Mouse (Mus musculus): ENCODE data around the gene Dlat. TPM values are rescaled to one million over a fixed set of nuclear protein-coding genes. Genes with fewer than 3 reads are reported as not detected.
"Not testable (repeated sequence)": the region's sequence is repeated elsewhere in the genome, so short reads cannot be mapped to it uniquely, and the experiment has no call there.

The Dlat gene
- polyA plus RNA-seq, 1 experiment from 2014 or later = 51.9 TPM

DNA sequence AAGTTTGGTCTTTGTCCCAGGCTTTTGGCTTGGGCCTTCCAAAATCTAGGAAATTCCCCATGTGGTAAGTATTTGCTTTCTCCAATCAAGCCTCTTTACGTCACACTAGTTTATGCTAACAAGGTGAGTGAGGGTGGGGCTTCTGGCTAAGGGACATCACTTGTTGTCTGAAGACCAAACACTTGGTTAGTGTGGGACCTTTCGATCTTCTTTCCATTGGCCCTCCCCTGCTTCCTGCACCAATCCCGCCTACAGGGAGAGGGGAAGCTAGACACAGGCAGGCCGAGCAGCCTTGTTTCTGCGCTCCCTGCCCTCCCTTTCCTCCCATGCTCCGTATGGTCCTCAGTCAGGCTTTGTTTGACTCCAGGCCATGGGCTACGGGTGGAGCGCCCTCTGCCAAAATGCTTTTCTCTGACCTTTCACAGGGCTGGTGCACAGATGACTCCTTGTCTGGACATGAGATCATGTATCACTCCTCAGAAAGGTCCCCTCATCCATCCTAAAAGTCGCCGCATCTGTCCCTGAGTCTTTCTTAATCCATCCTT is 12.7 kb downstream of the Dlat start:
- Histone ChIP-seq H3K4me1 (no peaks in the 10 kb centered on the region), H3K4me2 (no peak overlapping the region), H3K27me3 (replicated peaks) (no peaks in the 10 kb centered on the region), H3K9me3 (no peaks in the 10 kb centered on the region), H3K27ac (no peak overlapping the region), H3K36me3 (replicated peaks) (peaks cover 69% of the 10 kb centered on the region), H3K9ac (no peak overlapping the region), H3K4me3 (no peak overlapping the region)
- WGBS = 83% methylated on average over 10 of the region's 10 CpGs
- ATAC-seq (replicated peaks) = no peak

DNA sequence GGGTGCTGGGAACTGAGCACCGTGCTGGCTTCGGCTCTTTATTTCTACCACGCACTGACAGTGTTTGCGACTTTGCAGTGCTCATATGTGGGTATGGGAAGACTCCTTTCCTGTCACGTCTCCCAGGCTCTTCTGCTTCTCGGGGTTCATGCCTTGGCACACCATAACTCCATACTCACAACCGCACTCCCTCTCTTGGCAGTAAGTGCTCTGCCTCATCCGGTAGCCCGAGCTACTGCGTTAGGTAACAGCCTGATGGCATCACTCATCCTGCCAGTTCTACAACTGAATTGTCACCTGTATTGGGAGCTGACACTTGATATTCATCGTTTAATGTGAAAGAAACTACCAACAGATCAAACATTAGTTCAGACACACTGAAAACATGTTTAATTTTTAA is 25.3 kb downstream of the Dlat start:
- peaks cover 44% of the 10 kb centered on the region for H3K36me3 ChIP-seq (replicated peaks)
- no peak overlapping the region for H3K4me2 ChIP-seq
- H3K4me3 ChIP-seq = no peak overlapping the region
- no peak for ATAC-seq (replicated peaks)
- no peak overlapping the region for H3K27ac ChIP-seq
- WGBS = 96% methylated on average over 11 of the region's 11 CpGs
- no peak overlapping the region for H3K9ac ChIP-seq
- no peaks in the 10 kb centered on the region for H3K4me1 ChIP-seq
- H3K27me3 ChIP-seq (replicated peaks) = no peaks in the 10 kb centered on the region
- H3K9me3 ChIP-seq = no peaks in the 10 kb centered on the region

- no peak overlapping the region for H3K4me3 ChIP-seq
- no peaks in the 10 kb centered on the region for H3K4me1 ChIP-seq
- H3K36me3 ChIP-seq (replicated peaks) = peaks cover 32% of the 10 kb centered on the region
- H3K27me3 ChIP-seq (replicated peaks) = no peaks in the 10 kb centered on the region
- H3K27ac ChIP-seq = no peak overlapping the region
- ATAC-seq (replicated peaks) = no peak
- no peaks in the 10 kb centered on the region for H3K9me3 ChIP-seq
- WGBS = 64% methylated on average over 2 of the region's 2 CpGs
- no peak overlapping the region for H3K9ac ChIP-seq
- no peak overlapping the region for H3K4me2 ChIP-seq
Measured at GRCm38 (mm10) chr9:50633059-50633458, 26.5 kb downstream of the Dlat start.

- ATAC-seq (replicated peaks) = no peak
- Histone ChIP-seq H3K4me1 (no peaks in the 10 kb centered on the region), H3K9me3 (no peaks in the 10 kb centered on the region), H3K4me3 (no peak overlapping the region), H3K27me3 (replicated peaks) (no peaks in the 10 kb centered on the region), H3K9ac (no peak overlapping the region), H3K4me2 (no peak overlapping the region), H3K27ac (no peak overlapping the region), H3K36me3 (replicated peaks) (peaks cover 25% of the 10 kb centered on the region)
- WGBS = 84% methylated on average over 6 of the region's 6 CpGs
Measured at GRCm38 (mm10) chr9:50632016-50632688, 27.4 kb downstream of the Dlat start.

- H3K4me2 ChIP-seq; H3K4me3 ChIP-seq; H3K4me1 ChIP-seq; H3K27ac ChIP-seq; H3K9ac ChIP-seq; ATAC-seq (replicated peaks); H3K27me3 ChIP-seq (replicated peaks); H3K9me3 ChIP-seq: not testable (repeated sequence)
- WGBS = 92% methylated on average over 6 of the region's 8 CpGs
- peaks cover 16% of the 10 kb centered on the region for H3K36me3 ChIP-seq (replicated peaks)
Measured at GRCm38 (mm10) chr9:50630903-50631302, 28.7 kb downstream of the Dlat start.

- peak overlapping the region; percentile 82 for H3K4me2 ChIP-seq
- peak; percentile 43; the same call in 1 of the 2 replicates for ATAC-seq (replicated peaks)
- WGBS = 62% methylated on average over 9 of the region's 9 CpGs
- peaks cover 19% of the 10 kb centered on the region for H3K4me1 ChIP-seq
- H3K4me3 ChIP-seq = peak overlapping the region; percentile 71
- no peaks in the 10 kb centered on the region for H3K27me3 ChIP-seq (replicated peaks)
- no peak overlapping the region for H3K27ac ChIP-seq
- H3K9me3 ChIP-seq = no peaks in the 10 kb centered on the region
- H3K36me3 ChIP-seq (replicated peaks) = peaks cover 20% of the 10 kb centered on the region
- no peak overlapping the region for H3K9ac ChIP-seq
Measured at GRCm38 (mm10) chr9:50617794-50618330, 41.7 kb downstream of the Dlat start.

DNA sequence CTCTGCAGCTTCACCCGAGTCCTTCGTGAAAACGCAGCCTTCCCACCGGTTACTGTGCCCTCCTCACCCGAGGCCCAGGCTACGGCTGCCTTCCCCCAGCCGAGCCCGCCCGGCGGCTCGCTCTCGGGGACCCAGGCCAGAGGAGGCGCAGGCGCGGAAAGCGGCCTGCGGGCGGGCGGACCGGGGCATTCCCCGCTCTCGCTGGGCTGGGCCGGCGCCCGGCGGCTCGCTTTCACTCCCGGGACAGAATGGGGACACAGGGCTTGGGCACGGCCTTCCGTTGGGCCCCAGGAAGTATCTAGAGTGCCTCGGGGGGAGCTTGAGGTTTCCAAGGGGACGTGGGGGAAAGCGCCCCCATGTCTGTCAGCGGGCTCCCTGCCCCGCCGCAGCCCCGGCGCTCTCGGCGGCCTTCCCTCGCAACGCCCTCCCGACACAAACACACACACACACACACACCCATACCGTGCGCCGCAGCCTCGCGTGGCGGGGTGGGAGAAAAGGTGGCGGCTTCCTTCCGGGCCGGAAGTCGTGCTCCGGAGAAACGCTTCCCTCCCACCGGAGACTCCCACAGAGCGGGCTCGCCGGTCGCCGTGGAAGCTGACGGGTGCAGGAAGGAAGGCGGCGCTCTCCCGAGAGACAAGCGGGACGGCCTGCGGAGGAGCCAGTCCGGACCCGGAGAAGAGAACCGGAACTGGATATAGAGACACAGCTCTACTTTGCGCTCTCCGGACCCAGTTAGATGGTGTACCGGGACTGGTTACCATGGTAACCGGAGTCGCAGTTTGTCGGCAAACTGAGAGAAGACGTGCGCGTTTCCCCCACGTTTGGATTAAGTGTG is 42.6 kb downstream of the Dlat start, which contains the start of the genes Pih1d2 and Nkapd1:
Gene Pih1d2, plus strand, starts transcription at position 556 of the 838 bp plus-strand sequence.
Gene Nkapd1, minus strand, starts transcription at position 699 of the 838 bp plus-strand sequence.
- ATAC-seq (replicated peaks) = peak; percentile 96
- Histone ChIP-seq H3K9me3 (no peaks in the 10 kb centered on the region), H3K4me3 (peak within 1 kb of the TSS; percentile 71), H3K4me1 (peaks cover 19% of the 10 kb centered on the region), H3K9ac (peak within 1 kb of the TSS; percentile 85), H3K27me3 (replicated peaks) (no peaks in the 10 kb centered on the region), H3K36me3 (replicated peaks) (peaks cover 26% of the 10 kb centered on the region), H3K27ac (peak within 1 kb of the TSS; percentile 97), H3K4me2 (peak within 1 kb of the TSS; percentile 82)
- under 1% methylated on average over 81 of the region's 81 CpGs for WGBS

DNA sequence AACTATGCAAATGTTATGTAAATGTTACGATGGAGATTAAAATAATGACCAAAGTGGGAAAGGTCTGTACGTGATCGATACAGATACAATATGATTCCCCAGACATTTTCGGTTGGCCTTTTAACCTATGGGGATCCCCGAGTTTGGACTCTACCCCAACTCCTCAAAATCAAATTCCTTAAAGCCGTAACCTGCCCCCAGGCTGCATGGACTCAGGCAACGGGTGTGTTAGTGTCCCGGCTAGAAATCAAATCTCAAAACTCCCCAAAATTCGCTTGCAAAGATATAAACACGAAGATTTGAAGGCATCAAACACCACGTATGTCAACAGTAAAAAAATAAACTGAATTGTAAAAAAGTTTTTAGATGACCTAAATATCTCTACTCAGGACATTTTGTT is 43.4 kb downstream of the Dlat start:
- H3K9ac ChIP-seq = peak overlapping the region; percentile 85
- peak overlapping the region; percentile 82 for H3K4me2 ChIP-seq
- 41% methylated on average over 11 of the region's 11 CpGs for WGBS
- no peaks in the 10 kb centered on the region for H3K27me3 ChIP-seq (replicated peaks)
- H3K27ac ChIP-seq = no peak overlapping the region
- peaks cover 19% of the 10 kb centered on the region for H3K4me1 ChIP-seq
- H3K9me3 ChIP-seq = no peaks in the 10 kb centered on the region
- peak overlapping the region; percentile 71 for H3K4me3 ChIP-seq
- peaks cover 32% of the 10 kb centered on the region for H3K36me3 ChIP-seq (replicated peaks)
- ATAC-seq (replicated peaks) = no peak

GRCm38 (mm10) chr9:50612115-50612514 is 47.5 kb downstream of the Dlat start:
- no peak overlapping the region for H3K4me3 ChIP-seq
- H3K9me3 ChIP-seq = no peaks in the 10 kb centered on the region
- H3K9ac ChIP-seq = no peak overlapping the region
- H3K4me2 ChIP-seq = no peak overlapping the region
- H3K4me1 ChIP-seq = peaks cover 14% of the 10 kb centered on the region
- H3K27ac ChIP-seq = no peak overlapping the region
- peaks cover 54% of the 10 kb centered on the region for H3K36me3 ChIP-seq (replicated peaks)
- H3K27me3 ChIP-seq (replicated peaks) = no peaks in the 10 kb centered on the region
- 87% methylated on average over 4 of the region's 4 CpGs for WGBS
- ATAC-seq (replicated peaks) = no peak

- Histone ChIP-seq H3K4me3 (peak overlapping the region; percentile 77), H3K36me3 (replicated peaks) (peaks cover 20% of the 10 kb centered on the region; the same call in 1 of the 2 replicates), H3K4me2 (peak overlapping the region; percentile 83), H3K4me1 (peaks cover 31% of the 10 kb centered on the region), H3K9ac (peak overlapping the region; percentile 90), H3K9me3 (no peaks in the 10 kb centered on the region), H3K27me3 (replicated peaks) (no peaks in the 10 kb centered on the region), H3K27ac (peak overlapping the region; percentile 90)
- ATAC-seq (replicated peaks) = 0 out of 2 replicates have a peak, but pooled peaks have one; percentile 4
- 4% methylated on average over 6 of the region's 6 CpGs for WGBS
Measured at GRCm38 (mm10) chr9:50604338-50604737, 55.2 kb downstream of the Dlat start.

DNA sequence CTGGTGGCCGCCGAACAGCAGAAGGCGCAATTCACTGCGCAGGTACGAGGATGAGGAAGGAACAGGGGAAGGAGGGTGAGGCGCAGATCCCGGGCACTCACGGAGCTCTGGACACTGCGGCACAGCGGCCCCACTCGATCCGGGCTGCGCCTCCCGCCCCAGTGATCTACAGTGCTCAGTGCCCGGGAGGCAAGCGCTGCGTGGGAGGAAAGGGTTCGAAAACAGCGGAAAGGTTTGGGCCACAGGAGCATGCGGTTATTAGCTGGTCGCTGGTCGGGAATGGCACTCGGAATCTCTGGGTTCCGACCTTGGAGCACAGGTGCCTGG is 55.6 kb downstream of the Dlat start:
- peak; percentile 92 for ATAC-seq (replicated peaks)
- peak overlapping the region; percentile 83 for H3K4me2 ChIP-seq
- H3K4me1 ChIP-seq = peaks cover 31% of the 10 kb centered on the region
- H3K27me3 ChIP-seq (replicated peaks) = no peaks in the 10 kb centered on the region
- WGBS = 1% methylated on average over 24 of the region's 24 CpGs
- H3K27ac ChIP-seq = peak overlapping the region; percentile 90
- peaks cover 23% of the 10 kb centered on the region; the same call in 1 of the 2 replicates for H3K36me3 ChIP-seq (replicated peaks)
- H3K4me3 ChIP-seq = peak overlapping the region; percentile 77
- peak overlapping the region; percentile 90 for H3K9ac ChIP-seq
- no peaks in the 10 kb centered on the region for H3K9me3 ChIP-seq

Data from midbrain, embryonic 15.5 days (tissue).